Comparison of ENCODE assay signal across 21 mouse cellular contexts in genomic region chr11:79304245-79304644, GRCm38 (mm10). TPM values are rescaled to one million over a fixed set of nuclear protein-coding genes. Genes with fewer than 3 reads are reported as not detected.
A peak's percentile ranks its signal among the peaks of the same experiment; 100 is the strongest.
DNase-seq lines count a peak whose midpoint lies in the region; ATAC-seq and TF ChIP-seq lines count a peak whose summit lies in the region.
"Not testable (repeated sequence)": the region's sequence is repeated elsewhere in the genome, so short reads cannot be mapped to it uniquely, and the experiment has no call there.
"Had no signal": no experiment of that assay in that cellular context is flagged by ENCODE, and none has a peak within 500 bp of the region (broad histone marks: within the 10 kb centered on the region; RNA-seq: fewer than 3 reads in every experiment).

No protein-coding gene starts in this region.

- not testable (repeated sequence) for H3K4me3 ChIP-seq in MEL (ENCODE audit: control insufficient read depth in 1 of 2, insufficient read depth in 1 of 2, low read depth in 2 of 2, low read length in 2 of 2); forebrain, embryonic 10.5 days; macrophage (ENCODE audit: inconsistent target); small intestine, adult 2 months (ENCODE audit: low read depth, low read length)
- peak overlapping the region; percentile 70 for H3K4me3 ChIP-seq in testis, adult 2 months (ENCODE audit: control insufficient read depth, low read depth, low read length)

- not testable (repeated sequence) for H3K79me2 ChIP-seq in MEL (ENCODE audit: control insufficient read depth, insufficient read depth, low read length, poor library complexity); macrophage (ENCODE audit: inconsistent target)

- ATAC-seq in Patski: peak; percentile 23

- H3K4me1 ChIP-seq in MEL (ENCODE audit: control insufficient read depth in 1 of 2, insufficient read depth in 2 of 2, low read length in 2 of 2): peaks cover 31 to 57% of the 10 kb centered on the region in 2 experiments
- peaks cover 32% of the 10 kb centered on the region for H3K4me1 ChIP-seq in forebrain, embryonic 10.5 days
- H3K4me1 ChIP-seq in small intestine, adult 2 months (ENCODE audit: control insufficient read depth, insufficient read depth, insufficient read length, low read length): peaks cover 14% of the 10 kb centered on the region
- H3K4me1 ChIP-seq in testis, adult 2 months (ENCODE audit: control insufficient read depth, insufficient read depth, low read length): not testable (repeated sequence)

- H3K27ac ChIP-seq in MEL (ENCODE audit: control insufficient read depth, low read depth, low read length) (0 out of 2 replicates have a peak overlapping the region, but pooled peaks have one; percentile 7), macrophage (peak overlapping the region; percentile 96; the same call in 1 of the 2 replicates)
- peak overlapping the region; percentile 51; the same call in 1 of the 2 replicates for H3K27ac ChIP-seq in forebrain, embryonic 10.5 days
- 0 out of 2 replicates have a peak overlapping the region, but pooled peaks have one; percentile 15 for H3K27ac ChIP-seq in small intestine, adult 2 months (ENCODE audit: insufficient read depth, low read depth, low read length)
- H3K27ac ChIP-seq in testis, adult 2 months (ENCODE audit: control insufficient read depth, insufficient read depth, low read depth, low read length): not testable (repeated sequence)

- CTCF ChIA-PET in Patski (lab: Charles Lee): not testable (repeated sequence)

- peaks cover 0 to 39% of the 10 kb centered on the region in 2 experiments; a peak in 2 of 4 replicates for H3K36me3 ChIP-seq in MEL (ENCODE audit: control insufficient read depth in 1 of 2, insufficient read depth in 2 of 2, low read length in 2 of 2)
- H3K36me3 ChIP-seq in forebrain, embryonic 10.5 days (replicated peaks); macrophage (ENCODE audit: inconsistent target); small intestine, adult 2 months (ENCODE audit: control insufficient read depth, insufficient read depth, low read length); testis, adult 2 months (ENCODE audit: control insufficient read depth, insufficient read depth, low read length): not testable (repeated sequence)

- not testable (repeated sequence) for TF ChIP-seq CTCF in MEL (IDR thresholded peaks at IDR 0.05 in 2 of 3, conservative IDR thresholded peaks at IDR 0.05 in 1 of 3; ENCODE audit: control insufficient read depth in 1 of 3, insufficient read depth in 1 of 3, low read depth in 2 of 3, low read length in 3 of 3, poor library complexity in 1 of 3, severe bottlenecking in 1 of 3); Patski (IDR thresholded peaks at IDR 0.05); small intestine, adult 2 months (IDR thresholded peaks at IDR 0.05; ENCODE audit: extremely low read depth, insufficient read length, insufficient replicate concordance, low read depth, low read length); testis, adult 2 months (IDR thresholded peaks at IDR 0.05; ENCODE audit: control insufficient read depth, insufficient read depth, insufficient replicate concordance, low read depth, low read length)

- not testable (repeated sequence) for H3K27me3 ChIP-seq in MEL (ENCODE audit: control insufficient read depth in 1 of 2, insufficient read depth in 2 of 2, low read length in 2 of 2); Patski; forebrain, embryonic 10.5 days (ENCODE audit: poor library complexity, severe bottlenecking); small intestine, adult 2 months (ENCODE audit: control insufficient read depth, insufficient read depth, low read length); testis, adult 2 months (ENCODE audit: control insufficient read depth, insufficient read depth, low read length)

- DNase-seq in MEL (ENCODE audit: low read depth, low spot score): peak; percentile 60
- DNase-seq in Patski (ENCODE audit: low read depth, low spot score); forebrain, embryonic 10.5 days (ENCODE audit: extremely low spot score, low spot score): not testable (repeated sequence)

- not testable (repeated sequence) for TF ChIP-seq POLR2A in MEL (IDR thresholded peaks at IDR 0.05; ENCODE audit: control insufficient read depth in 1 of 2, insufficient read depth in 1 of 2, low read depth in 1 of 2, low read length in 2 of 2, poor library complexity in 1 of 2); small intestine, adult 2 months (IDR thresholded peaks at IDR 0.05; ENCODE audit: low read depth, low read length); testis, adult 2 months (IDR thresholded peaks at IDR 0.05; ENCODE audit: control insufficient read depth, low read depth, low read length)

- not testable (repeated sequence) for TF ChIP-seq RAD21 in MEL (IDR thresholded peaks at IDR 0.05; ENCODE audit: low read depth, low read length)

- H3K9me3 ChIP-seq in MEL (replicated peaks; ENCODE audit: insufficient read depth, low read length); forebrain, embryonic 10.5 days: not testable (repeated sequence)

- not testable (repeated sequence) for H3K9ac ChIP-seq in MEL (ENCODE audit: control insufficient read depth, low read depth, low read length, poor library complexity, severe bottlenecking)

- POLR2A ChIA-PET in Patski (lab: Charles Lee): interaction anchor here (1.0 kb wide), 1 partner anchor 25 kb away, joined by 3 read pairs; no protein-coding TSS in a partner anchor

- in situ Hi-C loops in Patski (cut with MboI; ENCODE audit: low pct_unique_long_range_greater_than_20kb): not testable (repeated sequence)

- TF ChIP-seq EP300 in MEL (IDR thresholded peaks at IDR 0.05; ENCODE audit: low read depth in 1 of 2, low read length in 2 of 2): not testable (repeated sequence)

- 91% methylated on average over 4 of the region's 4 CpGs for WGBS in forebrain, embryonic 10.5 days
- WGBS in macrophage (ENCODE audit: missing documents): 95% methylated on average over 4 of the region's 4 CpGs
- WGBS in small intestine, adult 2 months: 58% methylated on average over 4 of the region's 4 CpGs

TF ChIP-seq in MEL, 35 proteins besides CTCF, POLR2A, EP300 and RAD21:
- TF ChIP-seq BHLHE40 (IDR thresholded peaks at IDR 0.05; ENCODE audit: borderline replicate concordance, low read depth, low read length) (0 out of 2 replicates have a peak, but pooled peaks have one; percentile 4), TBP (IDR thresholded peaks at IDR 0.05; ENCODE audit: low read depth, low read length) (peak; percentile 58)
TF ChIP-seq in MEL: peak in this region for 2; not testable (repeated sequence) for 33.

RNA-seq across cellular contexts. Expression of gene Gm9964, which starts 7.5 kb away (rescaled TPM):
- total RNA-seq in MEL (2012; rRNA removed): not detected in 2 replicates
- polyA plus RNA-seq in MEL (2012; ENCODE audit: insufficient read depth in 1 of 2, insufficient read length in 2 of 2, low read depth in 1 of 2, low replicate concordance in 2 of 2, missing spikeins in 1 of 2) (not detected), Patski (2021) (not detected), macrophage (2018) (not detected in 3 replicates)
- polyA plus RNA-seq in forebrain, embryonic 10.5 days (2016; fragmentation: Nextera tagmentation; extraction: Ambion mirVana): 0.22 TPM in 1 of 2 replicates, not detected in the other
- total RNA-seq in macrophage (2018; cell fraction: chromatin; rRNA removed): not detected
- not detected for total RNA-seq in macrophage (2018; cell fraction: cytosol; rRNA removed)
- not detected for total RNA-seq in macrophage (2018; cell fraction: nucleus; rRNA removed)
- polyA plus RNA-seq in small intestine, adult 2 months (2012; rRNA removed): not detected in 2 replicates
- polyA plus RNA-seq in testis, adult 2 months (2012; rRNA removed): 0.21 TPM in 1 of 2 replicates, not detected in the other
- total RNA-seq: adrenal gland, adult 18-20 months; adrenal gland, adult 2 months; adrenal gland, adult 8-10 months; adrenal gland, postnatal 10 days; adrenal gland, postnatal 14 days; adrenal gland, postnatal 25 days; adrenal gland, postnatal 36 days; CH12.LX; ES-E14 had no signal
- polyA plus RNA-seq: activated CD4-positive, CD25-positive, alpha-beta regulatory T cell, adult 4 months; adrenal gland, adult 2 months; brain, embryonic 14.5 days; C2C12; CD4-positive, CD25-positive, alpha-beta regulatory T cell, adult 4 months; cerebellum, adult 2 months; G1E had no signal

RNA-seq across cellular contexts. Expression of gene Nf1, which starts 35.2 kb away (rescaled TPM):
- total RNA-seq in MEL (2012; rRNA removed): 13.2 and 14.8 TPM in 2 replicates
- polyA plus RNA-seq in MEL (2012; ENCODE audit: insufficient read depth in 1 of 2, insufficient read length in 2 of 2, low read depth in 1 of 2, low replicate concordance in 2 of 2, missing spikeins in 1 of 2) (100 to 1,000 TPM in 1 of 2 experiments, 10 to 100 TPM in 1; 20.3 to 108 TPM), Patski (2021) (24.1 TPM), macrophage (2018) (11.9 to 15.5 TPM (median 12.5 TPM) in 3 replicates)
- polyA plus RNA-seq in forebrain, embryonic 10.5 days (2016; fragmentation: Nextera tagmentation; extraction: Ambion mirVana): 6.0 and 7.4 TPM in 2 replicates
- total RNA-seq in macrophage (2018; cell fraction: chromatin; rRNA removed): 100 to 1,000 TPM; 105 to 254 (median 159) TPM
- total RNA-seq in macrophage (2018; cell fraction: cytosol; rRNA removed): 10 to 100 TPM; 16.7 to 37.3 (median 25.6) TPM
- 100 to 1,000 TPM in 6 of 26 experiments, 10 to 100 TPM in 20; 48.3 to 148 (median 83.6) TPM for total RNA-seq in macrophage (2018; cell fraction: nucleus; rRNA removed)
- polyA plus RNA-seq in small intestine, adult 2 months (2012; rRNA removed): 3.5 and 7.0 TPM in 2 replicates
- polyA plus RNA-seq in testis, adult 2 months (2012; rRNA removed): 24.1 and 29.3 TPM in 2 replicates

RNA-seq across cellular contexts. Expression of gene Wsb1, which starts 49.8 kb away (rescaled TPM):
- 48.8 and 56.2 TPM in 2 replicates for total RNA-seq in MEL (2012; rRNA removed)
- polyA plus RNA-seq in MEL (2012; ENCODE audit: insufficient read depth in 1 of 2, insufficient read length in 2 of 2, low read depth in 1 of 2, low replicate concordance in 2 of 2, missing spikeins in 1 of 2) (10 to 100 TPM; 57.0 to 90.9 TPM), Patski (2021) (237 TPM), macrophage (2018) (75.5 to 113 TPM (median 94.4 TPM) in 3 replicates)
- 256 and 266 TPM in 2 replicates for polyA plus RNA-seq in forebrain, embryonic 10.5 days (2016; fragmentation: Nextera tagmentation; extraction: Ambion mirVana)
- 1,000 to 10,000 TPM in 14 of 26 experiments, 100 to 1,000 TPM in 12; 636 to 1,823 (median 1,003) TPM for total RNA-seq in macrophage (2018; cell fraction: chromatin; rRNA removed)
- total RNA-seq in macrophage (2018; cell fraction: cytosol; rRNA removed): 100 to 1,000 TPM in 6 of 26 experiments, 10 to 100 TPM in 20; 29.6 to 153 (median 74.1) TPM
- total RNA-seq in macrophage (2018; cell fraction: nucleus; rRNA removed): 1,000 to 10,000 TPM in 6 of 26 experiments, 100 to 1,000 TPM in 20; 489 to 1,465 (median 803) TPM
- 24.3 and 47.5 TPM in 2 replicates for polyA plus RNA-seq in small intestine, adult 2 months (2012; rRNA removed)
- polyA plus RNA-seq in testis, adult 2 months (2012; rRNA removed): 12.2 and 14.2 TPM in 2 replicates
